Mouse (Mus musculus): Measurements from ENCODE around the gene Nkain2. TPM values are rescaled to one million over a fixed set of nuclear protein-coding genes. Genes with fewer than 3 reads are reported as not detected.

Nkain2 gene
- not detected in 2 replicates for polyA plus RNA-seq (2015; fragmentation: Nextera tagmentation; extraction: Ambion mirVana)

- H3K9ac ChIP-seq (ENCODE audit: low read depth, low read length) = no peak within 1 kb of the TSS
- ATAC-seq (ENCODE audit: low read depth) = peak; percentile 24; the same call in 1 of the 2 replicates
Observed at GRCm38 (mm10) chr10:32889652-32890506, at the start of gene Nkain2. Gene Nkain2 (minus strand): TSS chr10:32890462.

GRCm38 (mm10) chr10:32939853-32940252, 49.6 kb upstream of the Nkain2 start:
- no peaks in the 10 kb centered on the region for H3K36me3 ChIP-seq (ENCODE audit: control insufficient read depth, insufficient read depth)
- no peaks in the 10 kb centered on the region for H3K27me3 ChIP-seq (ENCODE audit: control insufficient read depth, insufficient read depth, low read depth, low read length)
- H3K27ac ChIP-seq (ENCODE audit: low read length) = no peak overlapping the region
- no peaks in the 10 kb centered on the region for H3K9me3 ChIP-seq (replicated peaks; ENCODE audit: control insufficient read depth, low read length)
- no peak overlapping the region for H3K4me2 ChIP-seq (ENCODE audit: low read depth, low read length)
- no peak overlapping the region for H3K4me3 ChIP-seq (ENCODE audit: low read depth, low read length)
- 74% methylated on average over 3 of the region's 3 CpGs for WGBS (ENCODE audit: insufficient replicate concordance)
- ATAC-seq (ENCODE audit: low read depth) = no peak
- H3K4me1 ChIP-seq (ENCODE audit: control insufficient read depth, low read depth, low read length) = no peaks in the 10 kb centered on the region
- H3K9ac ChIP-seq (ENCODE audit: low read depth, low read length) = no peak overlapping the region

More at GRCm38 (mm10) chr10:32889652-32890506, at the start of gene Nkain2:
- Histone ChIP-seq H3K9me3 (replicated peaks; ENCODE audit: control insufficient read depth, low read length) (no peaks in the 10 kb centered on the region), H3K36me3 (ENCODE audit: control insufficient read depth, insufficient read depth) (no peaks in the 10 kb centered on the region), H3K4me2 (ENCODE audit: low read depth, low read length) (peak within 1 kb of the TSS; percentile 12), H3K27ac (ENCODE audit: low read length) (no peak within 1 kb of the TSS), H3K4me1 (ENCODE audit: control insufficient read depth, low read depth, low read length) (no peaks in the 10 kb centered on the region), H3K27me3 (ENCODE audit: control insufficient read depth, insufficient read depth, low read depth, low read length) (peaks cover 22% of the 10 kb centered on the region), H3K4me3 (ENCODE audit: low read depth, low read length) (peak within 1 kb of the TSS; percentile 46)
- 1% methylated on average over 78 of the region's 81 CpGs for WGBS (ENCODE audit: insufficient replicate concordance)

DNA sequence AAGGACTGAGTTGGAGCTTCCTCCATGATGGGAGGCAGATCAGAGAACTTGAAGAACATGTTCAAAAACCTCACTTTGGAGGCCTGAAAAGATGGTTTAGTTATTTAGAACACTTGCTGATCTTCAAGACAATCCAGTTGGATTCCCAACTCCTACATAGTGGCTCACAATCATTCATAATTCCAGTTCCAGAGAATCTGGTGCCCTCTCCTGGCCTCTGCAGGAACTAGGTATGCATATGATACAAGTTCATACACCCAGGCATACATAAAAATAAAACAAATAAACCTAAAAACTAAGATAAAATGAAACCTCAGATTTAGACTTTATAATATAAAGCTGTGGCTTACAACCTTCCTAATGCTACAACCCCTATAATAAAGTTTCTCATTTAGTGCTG, 4.8 kb upstream of the Nkain2 start:
- Histone ChIP-seq H3K9ac (ENCODE audit: low read depth, low read length) (no peak overlapping the region), H3K36me3 (ENCODE audit: control insufficient read depth, insufficient read depth) (no peaks in the 10 kb centered on the region), H3K27me3 (ENCODE audit: control insufficient read depth, insufficient read depth, low read depth, low read length) (peaks cover 13% of the 10 kb centered on the region), H3K27ac (ENCODE audit: low read length) (no peak overlapping the region), H3K4me1 (ENCODE audit: control insufficient read depth, low read depth, low read length) (no peaks in the 10 kb centered on the region), H3K4me2 (ENCODE audit: low read depth, low read length) (no peak overlapping the region), H3K4me3 (ENCODE audit: low read depth, low read length) (no peak overlapping the region), H3K9me3 (replicated peaks; ENCODE audit: control insufficient read depth, low read length) (no peaks in the 10 kb centered on the region)
- no peak for ATAC-seq (ENCODE audit: low read depth)

DNA sequence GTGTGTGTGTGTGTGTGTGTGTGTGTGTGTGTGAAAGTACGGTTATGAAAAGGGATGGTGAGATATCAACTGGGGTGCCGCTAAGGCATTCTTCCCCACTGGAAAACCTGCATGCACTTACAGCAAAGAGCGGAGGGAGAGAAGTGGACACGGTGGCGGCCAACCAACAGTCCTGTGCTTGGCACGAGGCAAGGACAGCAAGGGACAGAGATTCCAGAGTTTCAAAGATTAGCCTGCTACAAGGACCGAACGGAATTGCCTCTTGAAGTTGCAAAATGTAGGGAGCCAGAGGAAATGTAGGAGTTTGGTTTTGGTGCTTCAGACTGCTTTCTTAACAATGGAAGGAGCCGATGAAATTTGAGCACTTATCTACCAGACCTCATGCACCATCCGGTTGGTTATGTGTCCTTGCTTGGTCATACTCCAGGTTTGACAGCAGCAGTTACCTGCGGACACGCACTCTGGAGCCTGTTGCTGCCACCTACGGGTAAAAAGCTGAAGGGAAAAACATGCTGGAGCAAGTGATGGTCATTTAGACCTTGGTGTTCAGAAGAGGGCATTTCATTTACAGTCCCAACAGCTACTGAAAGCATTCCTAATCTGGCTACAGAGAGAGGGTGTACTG, 357 bp upstream of the Nkain2 start:
- no peak overlapping the region for H3K4me3 ChIP-seq (ENCODE audit: low read depth, low read length)
- H3K27ac ChIP-seq (ENCODE audit: low read length) = no peak overlapping the region
- H3K9ac ChIP-seq (ENCODE audit: low read depth, low read length) = no peak overlapping the region
- H3K27me3 ChIP-seq (ENCODE audit: control insufficient read depth, insufficient read depth, low read depth, low read length) = peaks cover 22% of the 10 kb centered on the region
- peak overlapping the region; percentile 12 for H3K4me2 ChIP-seq (ENCODE audit: low read depth, low read length)
- H3K4me1 ChIP-seq (ENCODE audit: control insufficient read depth, low read depth, low read length) = no peaks in the 10 kb centered on the region
- no peaks in the 10 kb centered on the region for H3K9me3 ChIP-seq (replicated peaks; ENCODE audit: control insufficient read depth, low read length)
- 4% methylated on average over 13 of the region's 13 CpGs for WGBS (ENCODE audit: insufficient replicate concordance)
- no peak for ATAC-seq (ENCODE audit: low read depth)
- H3K36me3 ChIP-seq (ENCODE audit: control insufficient read depth, insufficient read depth) = no peaks in the 10 kb centered on the region

DNA sequence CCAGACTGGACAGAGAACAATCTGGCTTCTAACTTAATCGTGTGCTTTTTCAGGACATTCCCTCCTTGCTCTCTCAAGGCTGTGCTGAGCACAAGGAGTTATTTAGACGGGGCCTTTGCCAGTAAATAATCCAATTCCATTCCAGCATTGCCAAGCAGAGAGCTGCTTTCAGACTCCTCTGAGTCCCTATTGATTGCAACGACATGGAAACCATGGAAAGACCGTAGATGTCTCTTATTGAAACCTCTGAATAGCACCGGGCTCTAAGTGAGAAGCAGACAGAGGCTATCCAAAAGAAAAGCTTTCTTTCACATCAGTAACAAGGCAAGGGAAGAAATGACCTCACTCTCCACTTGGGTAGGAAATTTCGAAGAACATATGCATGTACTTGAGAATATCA, 8.3 kb downstream of the Nkain2 start:
- Histone ChIP-seq H3K36me3 (ENCODE audit: control insufficient read depth, insufficient read depth) (no peaks in the 10 kb centered on the region), H3K9ac (ENCODE audit: low read depth, low read length) (no peak overlapping the region), H3K4me1 (ENCODE audit: control insufficient read depth, low read depth, low read length) (no peaks in the 10 kb centered on the region), H3K4me3 (ENCODE audit: low read depth, low read length) (no peak overlapping the region), H3K4me2 (ENCODE audit: low read depth, low read length) (no peak overlapping the region), H3K27me3 (ENCODE audit: control insufficient read depth, insufficient read depth, low read depth, low read length) (no peaks in the 10 kb centered on the region), H3K27ac (ENCODE audit: low read length) (no peak overlapping the region), H3K9me3 (replicated peaks; ENCODE audit: control insufficient read depth, low read length) (no peaks in the 10 kb centered on the region)
- WGBS (ENCODE audit: insufficient replicate concordance) = 57% methylated on average over 6 of the region's 6 CpGs
- no peak for ATAC-seq (ENCODE audit: low read depth)

GRCm38 (mm10) chr10:32870691-32871406, 19.4 kb downstream of the Nkain2 start:
- Histone ChIP-seq H3K9ac (ENCODE audit: low read depth, low read length) (no peak overlapping the region), H3K4me1 (ENCODE audit: control insufficient read depth, low read depth, low read length) (no peaks in the 10 kb centered on the region), H3K9me3 (replicated peaks; ENCODE audit: control insufficient read depth, low read length) (no peaks in the 10 kb centered on the region), H3K4me2 (ENCODE audit: low read depth, low read length) (no peak overlapping the region), H3K27me3 (ENCODE audit: control insufficient read depth, insufficient read depth, low read depth, low read length) (no peaks in the 10 kb centered on the region), H3K4me3 (ENCODE audit: low read depth, low read length) (no peak overlapping the region), H3K36me3 (ENCODE audit: control insufficient read depth, insufficient read depth) (no peaks in the 10 kb centered on the region), H3K27ac (ENCODE audit: low read length) (no peak overlapping the region)
- no peak for ATAC-seq (ENCODE audit: low read depth)
- WGBS (ENCODE audit: insufficient replicate concordance) = 48% methylated on average over 1 of the region's 1 CpGs

DNA sequence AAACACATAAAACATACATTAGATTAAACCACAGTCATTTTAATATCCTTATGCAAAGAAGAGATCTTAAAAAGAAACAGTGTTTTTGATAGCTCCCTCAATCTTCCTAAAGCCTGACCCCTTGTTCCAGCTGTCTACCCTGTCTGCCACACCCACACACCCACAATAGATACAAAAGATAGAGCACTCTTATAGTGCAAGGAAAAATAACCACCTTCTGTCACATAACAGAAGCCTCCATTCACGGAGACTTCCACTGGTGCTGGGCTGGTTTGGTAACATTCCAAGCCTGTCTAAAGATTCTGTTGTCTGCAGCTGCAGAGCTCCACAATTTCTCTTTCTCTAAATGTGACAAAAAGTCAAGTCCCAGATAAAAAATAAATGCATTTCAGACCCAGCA, 20.7 kb downstream of the Nkain2 start:
- Histone ChIP-seq H3K4me2 (ENCODE audit: low read depth, low read length) (no peak overlapping the region), H3K9me3 (replicated peaks; ENCODE audit: control insufficient read depth, low read length) (no peaks in the 10 kb centered on the region), H3K27me3 (ENCODE audit: control insufficient read depth, insufficient read depth, low read depth, low read length) (no peaks in the 10 kb centered on the region), H3K36me3 (ENCODE audit: control insufficient read depth, insufficient read depth) (no peaks in the 10 kb centered on the region), H3K27ac (ENCODE audit: low read length) (no peak overlapping the region), H3K4me3 (ENCODE audit: low read depth, low read length) (no peak overlapping the region), H3K9ac (ENCODE audit: low read depth, low read length) (no peak overlapping the region), H3K4me1 (ENCODE audit: control insufficient read depth, low read depth, low read length) (no peaks in the 10 kb centered on the region)
- no peak for ATAC-seq (ENCODE audit: low read depth)
- 50% methylated on average over 1 of the region's 1 CpGs for WGBS (ENCODE audit: insufficient replicate concordance)

GRCm38 (mm10) chr10:32815210-32815883, 74.9 kb downstream of the Nkain2 start:
- no peak overlapping the region for H3K4me2 ChIP-seq (ENCODE audit: low read depth, low read length)
- WGBS (ENCODE audit: insufficient replicate concordance) = 59% methylated on average over 4 of the region's 4 CpGs
- no peak overlapping the region for H3K4me3 ChIP-seq (ENCODE audit: low read depth, low read length)
- no peaks in the 10 kb centered on the region for H3K9me3 ChIP-seq (replicated peaks; ENCODE audit: control insufficient read depth, low read length)
- H3K36me3 ChIP-seq (ENCODE audit: control insufficient read depth, insufficient read depth) = no peaks in the 10 kb centered on the region
- no peaks in the 10 kb centered on the region for H3K4me1 ChIP-seq (ENCODE audit: control insufficient read depth, low read depth, low read length)
- H3K27me3 ChIP-seq (ENCODE audit: control insufficient read depth, insufficient read depth, low read depth, low read length) = no peaks in the 10 kb centered on the region
- ATAC-seq (ENCODE audit: low read depth) = no peak
- no peak overlapping the region for H3K27ac ChIP-seq (ENCODE audit: low read length)
- H3K9ac ChIP-seq (ENCODE audit: low read depth, low read length) = no peak overlapping the region
